Mouse (Mus musculus): ENCODE data around the gene Tenm4. TPM values are rescaled to one million over a fixed set of nuclear protein-coding genes. Genes with fewer than 3 reads are reported as not detected.
"Not testable (repeated sequence)": the region's sequence is repeated elsewhere in the genome, so short reads cannot be mapped to it uniquely, and the experiment has no call there.

Gene Tenm4
- total RNA-seq, 2 experiments from 2014 or later, result 0.13 to 0.73 TPM

- intact Hi-C loops (cut with DNase I), result no loop called here
- no peak overlapping the region for H3K4me3 ChIP-seq
- no peak for DNase-seq
- H3K27ac ChIP-seq, result no peak overlapping the region
- TF ChIP-seq CTCF (IDR thresholded peaks at IDR 0.05), result no peak
These were observed 417.5 kb downstream of the Tenm4 start for GRCm38 (mm10) chr7:96588567-96588966.

- H3K4me3 ChIP-seq, result no peak overlapping the region
- no peak overlapping the region for H3K27ac ChIP-seq
- no peak for DNase-seq
- no peak for TF ChIP-seq CTCF (IDR thresholded peaks at IDR 0.05)
- intact Hi-C loops (cut with DNase I), result no loop called here
These were observed 424.7 kb downstream of the Tenm4 start for GRCm38 (mm10) chr7:96595535-96596295.

- no peak for TF ChIP-seq CTCF (IDR thresholded peaks at IDR 0.05)
- H3K27ac ChIP-seq, result no peak overlapping the region
- DNase-seq, result no peak
- intact Hi-C loops (cut with DNase I), result no loop called here
- no peak overlapping the region for H3K4me3 ChIP-seq
These were observed 425.6 kb downstream of the Tenm4 start for GRCm38 (mm10) chr7:96596402-96597195.

- DNase-seq, result no peak
- intact Hi-C loops (cut with DNase I), result no loop called here
- no peak for TF ChIP-seq CTCF (IDR thresholded peaks at IDR 0.05)
- Histone ChIP-seq H3K27ac (no peak overlapping the region), H3K4me3 (no peak overlapping the region)
These were observed 426.8 kb downstream of the Tenm4 start for GRCm38 (mm10) chr7:96597871-96598270.

GRCm38 (mm10) chr7:96599081-96599480 is 428.0 kb downstream of the Tenm4 start:
- Histone ChIP-seq H3K4me3 (no peak overlapping the region), H3K27ac (no peak overlapping the region)
- DNase-seq, result no peak
- TF ChIP-seq CTCF (IDR thresholded peaks at IDR 0.05), result no peak
- intact Hi-C loops (cut with DNase I), result no loop called here

GRCm38 (mm10) chr7:96600381-96600941 is 429.4 kb downstream of the Tenm4 start:
- no peak for TF ChIP-seq CTCF (IDR thresholded peaks at IDR 0.05)
- no peak for DNase-seq
- intact Hi-C loops (cut with DNase I), result no loop called here
- Histone ChIP-seq H3K4me3 (no peak overlapping the region), H3K27ac (no peak overlapping the region)

GRCm38 (mm10) chr7:96604091-96604745 is 433.2 kb downstream of the Tenm4 start:
- H3K27ac ChIP-seq, result no peak overlapping the region
- no peak for DNase-seq
- TF ChIP-seq CTCF (IDR thresholded peaks at IDR 0.05), result no peak
- intact Hi-C loops (cut with DNase I), result no loop called here
- H3K4me3 ChIP-seq, result no peak overlapping the region

GRCm38 (mm10) chr7:96605316-96605715 is 434.3 kb downstream of the Tenm4 start:
- TF ChIP-seq CTCF (IDR thresholded peaks at IDR 0.05), result no peak
- DNase-seq, result no peak
- intact Hi-C loops (cut with DNase I), result no loop called here

GRCm38 (mm10) chr7:96609854-96610586 is 439.0 kb downstream of the Tenm4 start:
- intact Hi-C loops (cut with DNase I), result no loop called here
- H3K4me3 ChIP-seq, result no peak overlapping the region
- TF ChIP-seq CTCF (IDR thresholded peaks at IDR 0.05), result no peak
- no peak for DNase-seq
- H3K27ac ChIP-seq, result no peak overlapping the region

More at GRCm38 (mm10) chr7:96605316-96605715, 434.3 kb downstream of the Tenm4 start:
- H3K27ac ChIP-seq, result no peak overlapping the region
- H3K4me3 ChIP-seq, result no peak overlapping the region

- Histone ChIP-seq H3K4me3 (no peak overlapping the region), H3K27ac (no peak overlapping the region)
- intact Hi-C loops (cut with DNase I), result no loop called here
- TF ChIP-seq CTCF (IDR thresholded peaks at IDR 0.05), result no peak
- DNase-seq, result no peak
These were observed 446.3 kb downstream of the Tenm4 start for GRCm38 (mm10) chr7:96617371-96617770.

- TF ChIP-seq CTCF (IDR thresholded peaks at IDR 0.05), result no peak
- intact Hi-C loops (cut with DNase I), result no loop called here
- no peak overlapping the region for H3K4me3 ChIP-seq
- no peak overlapping the region for H3K27ac ChIP-seq
- DNase-seq, result no peak
These were observed 449.0 kb downstream of the Tenm4 start for GRCm38 (mm10) chr7:96619930-96620472.

GRCm38 (mm10) chr7:96626338-96626737 is 455.3 kb downstream of the Tenm4 start:
- TF ChIP-seq CTCF (IDR thresholded peaks at IDR 0.05), result no peak
- intact Hi-C loops (cut with DNase I), result no loop called here
- peak; percentile 29 for DNase-seq

GRCm38 (mm10) chr7:96630551-96630950 is 459.5 kb downstream of the Tenm4 start:
- DNase-seq; H3K27ac ChIP-seq; intact Hi-C loops (cut with DNase I); H3K4me3 ChIP-seq: not testable (repeated sequence)

More at GRCm38 (mm10) chr7:96626338-96626737, 455.3 kb downstream of the Tenm4 start:
- Histone ChIP-seq H3K4me3 (no peak overlapping the region), H3K27ac (no peak overlapping the region)
